Mouse (Mus musculus) frontal cortex, postnatal 14 days (tissue): ENCODE measurements around the gene Elovl6.
A peak's percentile ranks its signal among the peaks of the same experiment; 100 is the strongest.

ENCODE experiments used
- DNase-seq, 2 experiments: peaks; one replicate each; pipeline ENCODE4 v3.0.0; 2022; ENCODE audit warnings: low spot score in 2 of 2

Gene Elovl6

DNA sequence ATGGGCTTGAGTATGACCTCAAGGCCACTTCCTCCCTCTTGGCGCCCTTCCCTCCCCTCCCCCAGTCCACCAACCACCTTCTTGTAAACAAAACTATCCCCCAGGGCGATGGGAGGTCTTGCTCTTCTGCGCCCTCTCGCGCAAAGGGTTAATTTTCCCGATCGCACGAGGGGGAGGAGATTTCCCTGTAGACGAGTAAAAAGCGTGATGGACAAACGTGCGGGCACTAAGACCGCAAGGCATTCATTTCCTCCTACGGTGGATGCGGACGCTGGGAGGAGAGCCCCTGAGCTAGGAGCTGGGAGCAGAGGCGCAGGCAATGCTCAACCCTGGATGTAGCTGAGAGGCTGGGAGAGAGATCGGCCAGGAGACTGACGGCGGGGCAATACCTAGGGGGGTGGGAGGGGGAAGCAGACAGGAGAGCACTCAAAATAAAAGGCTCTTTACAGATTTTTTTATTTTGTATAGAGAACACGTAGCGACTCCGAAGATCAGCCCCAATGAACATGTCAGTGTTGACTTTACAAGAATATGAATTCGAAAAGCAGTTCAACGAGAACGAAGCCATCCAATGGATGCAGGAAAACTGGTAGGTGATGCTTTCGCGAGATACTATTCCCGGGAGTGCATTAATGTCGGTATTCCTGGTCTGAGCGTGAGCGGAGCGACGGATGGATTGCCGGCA, at the start of gene Elovl6:
Gene Elovl6 (plus strand): TSS at position 176 of the 685 bp plus-strand sequence.
- DNase-seq: peak; percentile 77

DNA sequence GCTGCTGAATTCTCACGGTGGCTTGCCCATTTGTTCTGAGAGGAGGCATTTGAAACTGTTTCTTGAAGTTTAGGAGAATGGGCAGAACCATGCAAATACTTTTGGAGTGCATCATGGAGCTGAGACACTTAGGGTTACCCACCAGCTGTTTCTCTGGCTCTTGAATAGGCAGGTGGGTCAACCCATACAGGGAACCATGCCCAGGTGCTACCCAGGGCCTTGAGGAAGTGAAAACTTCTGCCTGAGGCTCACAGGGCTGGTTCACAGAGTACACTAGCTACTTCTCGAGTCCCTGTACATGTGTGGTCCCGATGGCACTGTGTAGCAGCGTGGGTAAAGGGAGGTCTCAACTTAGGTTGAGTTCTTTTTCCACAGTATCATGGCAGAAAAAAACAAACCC, 43.4 kb upstream of the Elovl6 start:
- DNase-seq: no peak

DNA sequence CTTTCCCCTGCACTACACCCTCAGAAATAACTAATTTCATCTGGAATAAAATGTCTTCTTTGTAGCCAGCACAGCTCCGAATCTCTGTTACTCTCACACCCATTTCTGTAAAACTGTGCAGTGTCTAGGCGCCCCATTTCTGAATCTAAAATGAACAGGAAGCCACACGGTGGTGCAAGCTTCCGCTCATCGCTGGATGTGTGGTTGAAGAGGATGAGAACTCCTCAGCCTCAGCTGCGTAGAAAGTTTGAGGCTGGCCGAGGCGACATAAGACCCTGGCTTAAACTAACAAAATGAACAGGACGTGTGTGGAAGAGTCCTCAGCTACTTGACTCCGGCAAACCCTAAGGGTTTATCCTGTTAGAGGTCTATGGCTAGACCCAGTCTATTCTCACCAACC, 38.0 kb upstream of the Elovl6 start:
- no peak for DNase-seq

DNA sequence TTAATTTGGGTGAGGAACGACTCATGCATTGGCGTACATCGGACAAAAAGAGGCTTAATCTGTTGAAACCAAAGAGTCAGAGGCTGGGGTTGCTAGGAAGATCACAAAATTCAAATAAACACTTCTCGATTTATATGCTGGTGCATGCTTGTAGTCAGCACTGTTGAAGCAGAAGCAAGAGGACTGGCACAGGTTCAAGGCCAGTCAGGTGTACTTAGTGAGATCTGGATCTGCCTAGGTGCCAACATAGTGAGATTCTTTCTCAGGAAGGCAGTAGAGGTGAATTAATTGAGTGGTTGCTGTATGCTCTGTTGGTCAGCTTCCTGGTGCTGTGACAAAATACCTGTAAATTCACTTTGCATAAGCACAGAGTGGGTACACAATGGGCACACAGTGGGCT, 37.4 kb upstream of the Elovl6 start:
- DNase-seq: no peak

DNA sequence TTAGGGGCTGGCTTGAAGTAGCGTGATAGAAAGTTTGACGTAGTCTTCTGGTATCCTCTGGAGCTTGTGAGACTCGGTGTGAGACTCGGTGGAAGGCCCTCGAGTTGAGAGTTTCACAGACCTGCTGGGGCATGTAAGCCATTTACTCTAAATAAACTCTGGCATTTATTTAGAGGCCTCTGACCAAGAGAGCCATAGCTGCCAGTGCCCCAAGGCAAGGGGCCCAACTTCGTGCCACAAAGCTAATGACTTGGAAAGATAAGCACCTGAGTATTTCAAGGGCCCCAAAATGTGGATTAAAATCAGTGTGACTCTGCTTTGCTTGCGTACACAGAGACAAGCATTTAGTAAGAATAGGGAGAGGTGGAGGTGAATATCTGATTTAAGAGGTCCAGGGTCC, 28.4 kb upstream of the Elovl6 start:
- no peak for DNase-seq

DNA sequence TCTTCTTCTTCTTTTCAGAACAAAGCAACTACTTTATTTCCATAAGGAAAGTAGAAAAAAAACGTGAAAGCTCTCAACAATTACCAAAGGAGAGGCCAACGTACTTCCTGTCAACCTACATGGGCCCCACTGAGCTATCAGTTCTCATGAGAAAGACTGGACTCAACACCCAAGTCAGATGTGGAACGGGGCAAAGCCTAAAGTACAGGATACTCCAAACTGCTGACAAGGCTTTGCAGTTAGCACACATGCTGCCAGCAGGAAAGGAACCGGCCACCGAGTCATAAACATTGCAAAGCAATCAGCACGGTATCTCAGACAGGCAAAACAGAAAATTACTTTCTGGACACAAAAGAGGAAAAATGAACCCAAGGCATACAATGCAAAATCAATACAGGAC, 27.2 kb upstream of the Elovl6 start:
- DNase-seq: no peak

DNA sequence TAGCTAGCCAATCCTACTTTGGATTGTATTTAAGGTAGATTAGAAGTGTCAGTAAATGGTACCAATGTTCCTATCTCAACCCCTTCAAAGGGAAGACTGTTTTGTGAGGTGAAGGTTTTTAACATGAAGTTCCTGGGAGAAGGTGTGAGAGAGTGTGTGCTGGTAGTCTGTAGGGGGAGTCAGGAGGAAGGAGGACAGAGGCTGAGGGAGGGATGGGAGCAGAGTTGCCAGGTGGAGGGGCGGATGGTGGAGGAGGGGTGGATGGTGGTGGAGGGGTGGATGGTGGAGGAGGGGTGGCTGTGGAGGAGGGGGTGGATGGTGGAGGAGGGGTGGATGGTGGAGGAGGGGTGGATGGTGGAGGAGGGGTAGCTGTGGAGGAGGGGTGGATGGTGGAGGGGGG, 24.4 kb upstream of the Elovl6 start:
- no peak for DNase-seq

DNA sequence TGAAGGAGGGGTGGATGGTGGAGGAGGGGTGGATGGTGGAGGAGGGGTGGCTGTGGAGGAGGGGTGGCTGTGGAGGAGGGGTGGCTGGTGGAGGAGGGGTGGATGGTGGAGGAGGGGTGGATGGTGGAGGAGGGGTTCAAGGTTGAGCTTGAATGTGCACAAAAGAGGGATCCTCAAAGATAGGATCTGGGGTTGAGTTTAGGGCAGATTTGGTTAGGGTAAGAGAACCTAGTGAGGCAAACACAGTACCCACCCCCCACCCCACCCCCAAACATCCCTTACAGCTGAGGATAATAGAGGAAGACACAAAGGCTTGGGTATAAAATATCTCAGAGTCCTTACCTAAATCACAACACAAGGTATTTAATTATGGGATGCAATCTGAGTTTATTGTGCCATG, 23.6 kb upstream of the Elovl6 start:
- DNase-seq: no peak

DNA sequence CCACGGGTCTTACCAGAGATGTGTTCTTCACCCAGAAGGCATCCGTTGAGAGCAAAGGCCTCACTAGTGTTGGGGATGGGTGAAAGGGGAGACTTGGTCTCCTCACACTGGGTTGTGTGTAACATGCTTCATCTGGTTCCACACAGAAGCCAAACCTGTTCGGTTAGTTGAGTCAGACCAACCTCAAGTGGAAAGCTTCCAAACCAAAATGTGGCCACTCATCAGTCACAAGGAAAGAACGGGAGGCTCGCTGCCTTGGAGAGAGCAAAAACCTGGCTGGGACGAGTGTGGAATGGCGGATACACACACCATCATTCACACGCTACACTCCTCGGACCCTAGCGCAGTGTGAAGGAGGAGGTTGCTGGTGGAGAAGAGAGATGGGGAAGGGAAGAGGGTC, 22.4 kb upstream of the Elovl6 start:
- DNase-seq: no peak

DNA sequence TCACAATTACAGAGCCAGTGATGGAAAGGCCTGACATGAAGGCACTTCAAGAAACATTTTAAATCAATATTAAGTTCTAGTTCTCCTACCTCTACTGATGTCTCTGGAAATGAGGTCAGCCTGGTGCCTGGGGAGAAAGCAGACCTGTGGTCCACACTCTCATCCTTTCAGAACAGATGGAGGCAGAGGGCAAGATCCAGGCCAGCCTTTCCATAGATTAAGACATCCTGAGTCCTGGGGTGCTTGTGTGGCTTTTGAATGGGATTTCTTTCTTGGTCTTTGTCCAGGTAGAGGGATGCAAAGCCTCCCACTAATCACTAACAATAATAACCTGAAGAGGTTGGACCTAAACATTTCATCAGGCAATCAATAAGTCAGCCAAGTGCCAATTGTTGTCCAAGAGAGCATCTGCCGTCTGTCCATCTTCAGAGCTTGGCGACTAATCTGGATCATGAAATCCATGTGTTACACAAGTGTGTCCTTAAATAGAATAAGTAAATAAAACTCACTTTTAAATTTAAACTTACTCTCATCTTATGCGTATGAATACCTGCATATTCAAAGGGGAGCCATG, 16.2 kb upstream of the Elovl6 start:
- no peak for DNase-seq

DNA sequence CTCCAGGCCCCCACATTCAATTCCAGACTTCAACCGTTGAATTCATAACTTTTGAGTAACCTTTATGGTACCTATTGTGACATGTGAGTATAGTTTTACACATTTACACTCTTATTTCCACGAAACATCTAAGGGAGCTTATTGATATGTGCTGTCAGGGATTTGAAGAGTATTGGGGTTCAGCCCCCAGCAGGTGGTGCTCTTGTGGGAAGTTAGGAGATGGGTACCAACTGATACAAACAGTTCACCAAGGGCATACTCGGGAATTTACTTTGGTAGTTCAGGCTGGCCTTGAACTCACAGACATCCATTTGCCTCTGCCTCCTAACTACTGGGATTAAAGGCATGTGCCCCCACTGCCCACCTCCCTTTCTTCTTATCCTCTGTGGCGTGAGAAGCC, 11.7 kb upstream of the Elovl6 start:
- DNase-seq: no peak

DNA sequence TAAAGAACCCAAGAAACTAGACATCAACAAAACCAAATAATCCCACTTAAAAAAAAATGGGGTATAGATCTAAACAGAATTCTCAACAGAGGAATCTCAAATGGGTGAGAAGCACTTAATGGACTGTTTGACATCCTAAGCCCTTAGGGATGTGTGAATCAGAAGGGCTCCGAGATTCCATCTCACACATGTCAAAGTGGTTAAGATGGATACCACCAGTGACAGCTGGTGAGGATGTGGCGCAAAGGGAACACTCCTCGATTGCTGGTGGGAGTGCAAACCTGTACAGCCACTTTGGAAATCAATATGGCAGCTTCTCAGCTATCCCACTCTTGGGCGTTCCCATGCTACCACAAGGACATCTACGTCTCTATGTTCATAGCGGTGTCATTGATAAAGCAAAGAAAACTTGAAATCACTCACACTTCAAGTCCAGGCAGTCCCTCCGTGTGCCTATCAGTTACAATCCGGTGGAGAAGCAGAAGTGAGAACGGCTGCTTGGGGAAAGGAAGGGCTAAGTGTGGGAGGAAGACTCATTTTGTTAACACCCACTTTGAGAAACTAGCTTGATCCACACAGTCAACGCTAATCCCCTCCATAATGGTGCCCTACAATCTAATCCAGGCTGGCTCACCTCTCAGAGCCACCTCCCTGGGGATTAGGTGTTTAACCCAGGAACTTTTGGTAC, 8.6 kb upstream of the Elovl6 start:
- no peak for DNase-seq

DNA sequence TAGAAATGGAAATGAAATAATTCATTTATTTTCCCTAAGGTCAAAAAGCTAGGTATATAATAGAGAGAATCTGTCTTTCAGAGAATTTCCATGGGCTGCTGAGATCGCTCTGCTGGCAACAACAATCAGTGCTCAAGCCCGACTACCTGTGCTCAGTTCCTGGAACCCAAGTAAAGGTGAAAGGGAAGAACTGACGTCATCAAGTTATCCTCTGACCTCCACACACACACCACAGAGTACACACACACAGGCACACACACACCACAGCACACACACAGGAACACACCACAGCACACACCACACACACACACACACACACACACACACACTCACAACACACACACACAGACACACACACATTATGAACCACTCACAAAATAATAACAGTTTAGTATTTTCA, 5.1 kb upstream of the Elovl6 start:
- no peak for DNase-seq

DNA sequence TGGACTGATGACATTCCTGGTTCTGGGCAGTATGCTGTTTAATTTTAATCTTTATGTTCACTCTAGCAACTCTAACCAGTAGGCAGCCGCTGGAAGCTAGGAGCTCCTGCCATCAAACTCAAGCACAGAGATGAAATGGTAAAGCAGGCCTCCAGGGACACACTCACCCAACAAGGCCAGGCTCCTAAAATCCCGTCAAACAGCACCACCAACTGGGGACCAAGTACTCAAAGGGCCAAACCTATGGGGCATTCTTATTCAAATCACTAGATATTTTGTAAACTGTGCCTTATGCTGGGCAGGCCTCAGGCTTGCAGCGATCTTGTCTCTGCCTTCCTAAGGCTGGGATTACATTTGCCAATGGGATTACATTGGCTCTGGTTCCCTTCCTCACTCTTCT, 2.8 kb upstream of the Elovl6 start:
- no peak for DNase-seq

DNA sequence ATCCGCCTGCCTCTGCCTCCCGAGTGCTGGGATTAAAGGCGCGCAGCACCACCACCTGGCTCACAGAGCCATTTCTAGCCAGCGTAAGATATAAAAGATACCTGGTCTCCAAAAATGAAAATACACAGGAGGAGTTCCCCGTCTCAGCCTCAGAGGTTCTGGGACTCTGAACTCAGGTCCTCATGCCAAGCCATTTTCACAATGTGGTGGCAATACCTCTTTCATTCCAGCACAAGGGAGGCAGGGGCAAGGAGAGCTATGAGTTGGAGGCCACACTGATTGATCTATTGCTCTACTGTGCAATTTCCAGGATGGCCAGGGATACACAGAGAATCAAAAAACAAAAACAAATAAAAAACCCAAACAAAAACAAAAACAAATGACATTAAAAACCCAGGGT, 1.7 kb upstream of the Elovl6 start:
- DNase-seq: no peak

DNA sequence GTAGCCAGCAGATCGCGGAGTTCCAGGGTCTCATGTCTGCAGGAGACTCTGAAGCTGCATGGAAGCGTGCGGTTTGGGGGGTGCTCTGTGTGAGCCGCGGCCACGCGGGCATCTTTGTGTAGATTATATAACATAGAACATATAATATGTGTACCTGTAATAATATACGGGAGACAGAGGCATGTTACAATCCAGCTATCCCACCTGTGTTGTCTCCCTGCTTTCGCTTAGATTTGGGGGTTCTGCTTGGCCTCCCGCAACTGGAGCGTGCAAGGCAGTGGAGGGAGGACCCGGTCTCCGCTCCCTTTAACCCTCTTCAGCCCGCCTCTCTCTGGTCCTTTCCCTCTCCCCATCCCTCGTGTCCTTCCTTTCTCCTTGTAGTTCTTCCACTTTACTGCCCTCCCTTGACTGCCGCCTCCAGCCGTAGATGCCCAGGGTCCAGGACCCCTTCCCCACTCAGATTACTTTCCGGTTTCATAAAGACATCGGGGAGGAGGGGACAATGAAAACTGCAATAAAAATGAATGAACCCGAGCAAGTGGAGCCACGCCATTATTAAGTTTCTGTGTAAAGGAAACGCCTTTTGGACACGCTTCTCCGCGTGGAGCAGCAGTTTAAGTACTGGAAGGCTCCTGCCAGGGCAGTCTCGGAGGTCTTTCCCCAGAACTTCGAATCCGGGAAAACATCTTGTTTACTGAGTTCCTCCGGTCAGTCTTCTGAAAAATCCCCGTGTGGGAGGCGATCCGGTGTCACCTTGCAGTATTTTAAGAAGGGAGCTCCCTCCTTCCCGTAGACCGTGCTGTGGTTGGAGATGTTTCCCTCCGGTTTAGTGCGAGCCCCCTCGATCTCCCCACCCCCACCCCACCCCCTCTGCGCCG, 949 bp downstream of the Elovl6 start:
- DNase-seq: peak; percentile 31 to 54

DNA sequence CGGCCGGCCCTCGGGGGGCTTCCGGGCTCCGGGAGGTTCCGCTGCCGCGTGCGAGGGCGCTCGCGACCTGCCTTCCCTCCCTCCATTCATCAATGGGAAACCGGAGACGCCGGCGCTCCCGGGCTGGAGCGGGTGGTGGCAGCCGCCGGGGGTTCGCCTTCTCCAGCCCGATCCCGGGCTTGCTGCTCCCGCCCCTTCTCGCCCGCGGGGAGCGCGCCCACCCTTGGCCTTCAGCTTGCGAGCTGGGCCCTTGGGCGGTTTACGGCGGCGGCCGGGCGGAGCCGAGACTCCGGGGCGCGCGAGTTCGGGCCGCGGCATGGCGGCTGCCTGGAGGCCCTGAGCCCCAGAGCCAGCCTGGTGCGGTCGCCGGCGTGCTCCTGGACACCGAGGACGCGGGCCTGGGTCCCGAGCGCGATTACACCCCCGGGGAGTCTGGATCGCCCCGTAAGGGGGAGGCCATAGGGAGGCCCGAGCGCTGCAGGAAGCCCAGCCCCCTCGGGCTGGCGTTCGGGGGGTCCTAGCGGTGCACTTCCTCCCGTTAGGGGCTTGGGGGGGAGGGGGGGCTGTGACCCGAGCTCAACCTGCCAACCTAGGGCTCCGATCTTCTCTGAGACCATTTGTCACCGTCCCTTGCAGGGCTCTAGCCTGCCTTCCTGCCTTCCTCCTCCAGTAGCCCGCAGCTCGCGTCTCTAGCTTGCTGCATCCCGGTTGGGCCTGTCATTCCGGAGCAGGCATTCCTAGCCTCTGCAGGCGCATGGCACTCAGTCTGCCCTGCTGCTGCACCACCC, 1.8 kb downstream of the Elovl6 start:
- DNase-seq: peak; percentile 32 to 57

DNA sequence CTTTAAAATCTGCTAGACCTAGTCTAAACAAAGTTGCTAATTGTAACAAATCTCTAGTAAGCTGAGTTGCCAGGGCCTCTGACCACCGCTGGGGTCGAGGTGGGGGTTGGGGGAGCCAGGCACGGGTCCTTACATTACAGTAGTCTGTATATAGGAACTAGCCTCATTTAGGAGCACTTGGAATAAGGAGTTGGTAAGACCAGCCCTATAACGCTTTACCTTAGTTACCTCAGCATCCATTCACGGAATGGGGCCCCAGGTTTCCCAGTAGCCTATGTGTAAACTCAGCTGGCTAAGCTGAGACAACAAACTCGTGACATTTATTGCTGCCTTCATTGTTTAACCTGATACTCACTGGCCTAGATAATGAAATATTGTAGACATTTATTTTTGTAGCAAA, 3.3 kb downstream of the Elovl6 start:
- no peak for DNase-seq

DNA sequence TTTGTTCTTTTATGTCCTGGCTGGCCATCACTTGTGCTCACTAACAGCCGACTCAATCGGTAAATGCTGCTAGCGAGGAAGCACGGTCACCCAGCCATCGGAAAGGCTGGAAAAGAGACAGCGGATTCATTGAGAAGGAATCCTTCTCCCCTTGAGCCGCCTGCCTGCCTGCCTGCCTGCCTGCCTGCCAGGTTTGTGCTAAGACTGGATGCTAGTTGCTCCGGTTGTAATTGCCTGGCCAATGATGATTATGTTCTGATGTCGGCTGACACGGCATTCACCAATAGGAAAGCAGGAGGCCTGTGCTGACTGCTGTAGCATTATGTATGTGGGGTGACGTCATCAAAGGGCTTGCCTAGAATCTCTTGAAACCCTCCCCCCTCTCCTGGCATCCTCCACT, 4.0 kb downstream of the Elovl6 start:
- DNase-seq: peak; percentile 86 to 93

DNA sequence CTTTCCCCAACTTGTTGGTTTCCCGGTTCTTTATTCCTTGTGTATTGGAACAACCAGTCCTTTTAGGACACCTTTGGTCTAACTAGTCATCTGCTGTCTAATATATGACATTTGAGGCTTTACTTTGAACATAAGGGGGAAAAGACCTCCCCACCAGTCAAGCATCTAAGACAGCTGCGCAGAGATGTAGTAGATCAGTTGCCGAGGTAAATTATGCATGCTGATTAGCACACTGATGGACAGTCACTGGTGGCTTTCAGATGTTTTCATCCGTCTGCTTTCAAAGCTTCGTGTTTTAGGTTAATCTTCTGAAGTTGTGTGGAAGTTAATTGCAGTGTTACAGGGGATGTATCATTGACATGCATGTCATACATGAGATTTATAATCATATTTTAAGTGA, 5.8 kb downstream of the Elovl6 start:
- DNase-seq: no peak

DNA sequence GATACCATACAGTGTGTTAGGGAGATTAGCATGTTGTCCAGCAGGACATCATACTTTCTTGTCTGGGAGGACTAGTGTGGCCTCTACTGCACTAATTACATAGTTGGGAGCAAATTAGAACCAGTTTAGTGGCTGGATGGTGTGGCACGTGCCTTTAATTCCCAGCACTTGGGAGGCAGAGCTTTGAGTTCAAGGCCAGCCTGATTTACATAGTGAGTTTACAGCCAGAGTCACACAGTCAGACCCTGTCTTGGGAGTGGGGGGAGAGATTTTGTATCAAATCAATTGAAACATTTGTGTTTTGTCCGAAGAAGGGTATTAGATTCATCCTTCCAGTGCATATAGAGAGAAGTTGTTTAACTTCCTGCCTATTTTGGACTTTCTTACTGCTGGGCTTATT, 8.7 kb downstream of the Elovl6 start:
- DNase-seq: no peak

DNA sequence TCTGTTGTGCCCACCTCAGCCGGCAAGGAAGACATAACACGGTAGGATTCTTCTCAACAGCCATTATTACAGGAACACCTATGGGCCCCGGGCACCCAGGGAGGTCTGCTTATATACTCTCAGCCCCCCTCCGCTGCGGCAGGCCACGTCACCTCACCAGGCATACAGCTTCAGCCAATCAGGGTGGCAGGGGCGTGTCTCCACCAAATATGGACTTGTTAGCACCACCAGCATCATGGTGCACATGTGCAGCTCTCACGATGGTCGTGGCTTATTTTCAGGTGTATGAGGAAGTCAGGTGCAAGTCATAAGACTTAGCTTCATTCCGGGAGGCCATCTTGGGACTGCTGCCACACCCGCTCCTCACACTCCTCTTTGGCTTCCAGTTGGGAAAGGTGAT, 9.3 kb downstream of the Elovl6 start:
- no peak for DNase-seq
